Mouse (Mus musculus) kidney, embryonic 16.5 days (tissue): ENCODE results near the gene Psma4. TPM values are rescaled to one million over a fixed set of nuclear protein-coding genes. Genes with fewer than 3 reads are reported as not detected.
A peak's percentile ranks its signal among the peaks of the same experiment; 100 is the strongest.
"Not testable (repeated sequence)": the region's sequence is repeated elsewhere in the genome, so short reads cannot be mapped to it uniquely, and the experiment has no call there.

Experiments used
- ATAC-seq: fragments of 200-750 bp; cut with Nextera tagmentation; 2 replicates; pipeline ENCODE4 v1.8.0; 2017; ENCODE audit warnings: moderate TSS enrichment; ENCODE audit not compliant: low FRiP score, low TSS enrichment
- H3K27ac ChIP-seq: fragments of 300-500 bp; sonication (generic); 2 replicates; pipeline ENCODE4 v1.5.1; 2014; ENCODE audit warnings: low read length
- H3K27me3 ChIP-seq: fragments of 300-500 bp; sonication (generic); 2 replicates; pipeline ENCODE4 v1.6.1; 2014; ENCODE audit warnings: low read length, control low read depth, mixed read lengths; ENCODE audit not compliant: insufficient read depth
- H3K36me3 ChIP-seq: fragments of 300-500 bp; sonication (generic); 2 replicates; pipeline ENCODE4 v1.6.1; 2014; ENCODE audit warnings: low read length, control low read depth, mixed read lengths; ENCODE audit not compliant: insufficient read depth
- H3K4me1 ChIP-seq: fragments of 300-500 bp; sonication (generic); 2 replicates; pipeline ENCODE4 v1.6.1; 2014; ENCODE audit warnings: low read length, control low read depth, mixed read lengths; ENCODE audit not compliant: insufficient read depth
- H3K4me2 ChIP-seq: fragments of 300-500 bp; sonication (generic); replicated peaks from 2 replicates; pipeline ENCODE4 v1.6.1; 2014; ENCODE audit warnings: low read depth, low read length
- H3K4me3 ChIP-seq: fragments of 300-500 bp; sonication (generic); 2 replicates; pipeline ENCODE4 v1.5.1; 2014; ENCODE audit warnings: mild to moderate bottlenecking, low read length
- H3K9ac ChIP-seq: fragments of 300-500 bp; sonication (generic); replicated peaks from 2 replicates; pipeline ENCODE4 v1.6.1; 2014; ENCODE audit warnings: low read length
- H3K9me3 ChIP-seq: fragments of 300-500 bp; sonication (generic); 2 replicates; pipeline ENCODE4 v1.6.1; 2016; ENCODE audit warnings: low read length, control low read depth
- WGBS: fragments of 180-500 bp; shearing (Covaris S2); extraction: QIAGEN DNeasy Blood & Tissue Kit; methylation state at CpG from one replicate; pipeline ENCODE4 v1.1.7; 2014; 5-methylcytosine and 5-hydroxymethylcytosine counted together
- polyA plus RNA-seq: library from polyadenylated mRNA; unstranded; fragments of >200 nt; fragmentation: Nextera tagmentation; extraction: Ambion mirVana; gene quantifications from 2 replicates; pipeline ENCODE4 v1.2.1, GENCODE M21; 2015

Gene Psma4
- polyA plus RNA-seq, 1 experiment from 2014 or later, result 335 TPM

DNA sequence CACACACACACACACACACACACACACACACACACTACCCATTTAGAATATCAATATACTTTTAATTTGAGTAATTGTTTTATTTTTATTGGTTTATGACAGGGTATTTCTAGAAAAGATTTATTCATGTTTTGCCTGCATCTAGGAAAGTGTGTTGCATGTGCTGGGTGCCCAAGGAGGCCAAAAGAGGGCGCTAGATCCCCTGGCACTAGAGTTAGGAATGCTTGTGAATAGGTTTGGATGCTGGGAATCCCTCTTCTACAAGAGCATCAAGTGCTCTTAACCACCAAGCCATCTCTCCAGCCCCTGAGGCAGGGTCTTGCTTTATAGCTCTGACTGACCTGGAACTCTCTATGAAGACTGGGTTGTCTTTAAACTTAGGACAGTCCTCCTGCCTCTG is 18.8 kb upstream of the Psma4 start:
- no peaks in the 10 kb centered on the region for H3K4me1 ChIP-seq
- H3K4me3 ChIP-seq, result no peak overlapping the region
- no peak for ATAC-seq
- no peaks in the 10 kb centered on the region for H3K27me3 ChIP-seq
- 24% methylated on average over 1 of the region's 1 CpGs for WGBS
- H3K9me3 ChIP-seq, result no peaks in the 10 kb centered on the region
- H3K27ac ChIP-seq, result peak overlapping the region; percentile 54; the same call in 1 of the 2 replicates
- H3K9ac ChIP-seq, result no peak overlapping the region
- H3K4me2 ChIP-seq, result no peak overlapping the region
- H3K36me3 ChIP-seq, result no peaks in the 10 kb centered on the region

DNA sequence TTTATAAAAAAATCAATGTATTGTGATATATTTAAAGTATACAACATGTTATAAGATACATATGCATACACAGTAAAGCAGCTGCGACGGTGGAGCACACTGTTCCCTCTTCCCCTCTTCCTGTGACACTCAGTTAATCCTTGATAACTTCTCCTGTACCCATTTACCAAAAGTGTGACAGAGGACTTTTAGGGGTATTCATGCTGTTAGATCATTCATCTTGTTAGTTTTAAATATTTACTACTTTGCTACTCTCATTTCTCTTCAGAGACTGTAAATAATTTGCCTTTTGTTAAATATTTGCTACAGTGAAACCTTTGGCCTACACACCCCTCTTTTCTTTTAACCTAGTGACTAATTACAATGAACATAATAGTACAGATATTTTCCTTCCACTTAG is 18.2 kb upstream of the Psma4 start:
- Histone ChIP-seq H3K9me3 (no peaks in the 10 kb centered on the region), H3K4me1 (no peaks in the 10 kb centered on the region), H3K27me3 (no peaks in the 10 kb centered on the region), H3K4me3 (no peak overlapping the region), H3K4me2 (no peak overlapping the region), H3K27ac (no peak overlapping the region), H3K36me3 (no peaks in the 10 kb centered on the region), H3K9ac (no peak overlapping the region)
- WGBS, result 74% methylated on average over 2 of the region's 2 CpGs
- peak; percentile 80; the same call in 1 of the 2 replicates for ATAC-seq

DNA sequence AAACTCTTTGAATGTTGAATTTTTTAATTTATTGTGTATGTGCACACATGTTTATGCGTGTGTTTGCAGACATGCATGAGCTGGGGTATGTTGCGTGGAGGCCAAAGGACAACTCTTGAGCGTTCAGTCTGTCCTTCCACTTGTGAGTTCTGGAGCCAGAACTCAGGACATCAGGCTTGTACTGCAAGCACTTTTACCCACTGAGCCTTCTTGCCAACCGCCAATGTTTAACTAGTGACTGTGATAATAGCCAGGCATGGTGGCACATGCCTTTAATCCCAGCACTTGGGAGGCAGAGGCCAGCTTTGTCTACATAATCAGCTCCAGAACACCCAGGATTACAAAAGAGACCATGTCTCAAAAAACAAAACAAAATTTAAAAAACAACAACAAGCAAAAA is 8.5 kb upstream of the Psma4 start:
- H3K4me3 ChIP-seq, result no peak overlapping the region
- no peak overlapping the region for H3K9ac ChIP-seq
- H3K36me3 ChIP-seq, result no peaks in the 10 kb centered on the region
- ATAC-seq, result no peak
- H3K4me2 ChIP-seq, result no peak overlapping the region
- no peaks in the 10 kb centered on the region for H3K9me3 ChIP-seq
- no peak overlapping the region for H3K27ac ChIP-seq
- H3K4me1 ChIP-seq, result no peaks in the 10 kb centered on the region
- no peaks in the 10 kb centered on the region for H3K27me3 ChIP-seq
- 93% methylated on average over 4 of the region's 4 CpGs for WGBS

DNA sequence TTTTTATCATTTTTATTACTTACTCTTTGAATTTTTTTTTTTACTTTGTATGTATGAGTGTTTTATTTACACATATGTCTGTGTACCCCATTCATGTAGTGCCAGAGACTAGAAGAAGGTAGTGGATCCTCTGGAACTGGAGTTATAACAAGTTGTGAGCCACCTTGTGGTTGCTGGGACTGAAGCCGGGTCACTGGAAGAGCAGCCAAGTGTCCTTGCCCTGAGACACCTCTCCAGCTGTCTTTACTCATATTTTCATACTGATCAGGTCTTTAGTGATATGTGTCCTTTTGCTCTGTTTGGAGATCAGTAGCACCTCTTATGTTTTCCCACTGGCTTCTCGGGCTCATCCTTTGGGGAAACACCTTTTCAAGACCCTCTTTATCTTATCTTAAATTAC is 6.1 kb upstream of the Psma4 start:
- Histone ChIP-seq H3K9ac (no peak overlapping the region), H3K4me2 (no peak overlapping the region), H3K4me3 (no peak overlapping the region), H3K27ac (no peak overlapping the region), H3K4me1 (no peaks in the 10 kb centered on the region), H3K36me3 (no peaks in the 10 kb centered on the region), H3K27me3 (no peaks in the 10 kb centered on the region), H3K9me3 (no peaks in the 10 kb centered on the region)
- ATAC-seq, result no peak
- WGBS, result 75% methylated on average over 2 of the region's 2 CpGs

DNA sequence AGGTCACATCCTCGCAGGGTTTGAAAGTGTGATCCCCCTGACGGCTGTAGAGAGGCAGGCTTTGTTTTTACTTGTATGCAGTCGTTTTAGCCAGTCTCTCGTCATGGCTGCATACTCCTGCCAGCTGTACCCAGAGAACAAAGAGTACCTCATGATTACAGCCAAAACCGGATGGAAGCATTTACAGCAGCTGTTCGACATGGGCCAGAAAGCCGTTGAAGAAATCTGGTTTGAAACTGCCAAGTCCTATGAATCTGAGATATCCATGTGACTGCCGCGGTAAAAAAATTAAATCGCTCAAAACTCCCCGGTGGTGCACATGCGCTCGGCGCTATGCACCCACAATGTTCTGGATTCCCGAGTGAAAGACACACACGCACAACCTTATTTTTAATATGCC is 4.3 kb upstream of the Psma4 start:
- Histone ChIP-seq H3K9ac (no peak overlapping the region), H3K4me3 (no peak overlapping the region), H3K4me2 (no peak overlapping the region), H3K4me1 (peaks cover under 1% of the 10 kb centered on the region; the same call in 1 of the 2 replicates), H3K27me3 (no peaks in the 10 kb centered on the region), H3K36me3 (no peaks in the 10 kb centered on the region), H3K27ac (no peak overlapping the region), H3K9me3 (no peaks in the 10 kb centered on the region)
- ATAC-seq, result no peak
- 67% methylated on average over 16 of the region's 16 CpGs for WGBS

DNA sequence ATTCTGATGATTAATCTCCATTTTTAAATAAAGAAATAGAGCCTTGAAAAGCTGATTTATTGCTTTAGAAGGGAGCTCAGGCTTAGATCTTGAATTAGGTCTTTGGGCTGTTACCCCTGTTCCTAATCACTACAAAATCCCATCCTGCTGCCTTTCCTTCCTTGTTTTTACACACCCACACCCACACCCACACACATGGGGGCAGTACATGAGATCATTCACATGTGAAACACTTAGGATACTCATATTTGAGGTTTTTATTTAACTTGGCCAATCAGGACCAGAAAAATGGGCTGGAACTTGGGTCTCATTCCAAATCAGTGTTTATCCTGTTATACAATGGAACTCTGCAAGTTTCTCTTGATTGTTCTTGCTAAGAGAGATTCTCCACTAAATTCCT is 1.1 kb upstream of the Psma4 start:
- Histone ChIP-seq H3K4me3 (no peak overlapping the region), H3K27ac (no peak overlapping the region), H3K27me3 (no peaks in the 10 kb centered on the region), H3K36me3 (peaks cover 14% of the 10 kb centered on the region; the same call in 1 of the 2 replicates), H3K4me1 (peaks cover 13% of the 10 kb centered on the region), H3K9ac (no peak overlapping the region), H3K4me2 (no peak overlapping the region), H3K9me3 (no peaks in the 10 kb centered on the region)
- no peak for ATAC-seq

DNA sequence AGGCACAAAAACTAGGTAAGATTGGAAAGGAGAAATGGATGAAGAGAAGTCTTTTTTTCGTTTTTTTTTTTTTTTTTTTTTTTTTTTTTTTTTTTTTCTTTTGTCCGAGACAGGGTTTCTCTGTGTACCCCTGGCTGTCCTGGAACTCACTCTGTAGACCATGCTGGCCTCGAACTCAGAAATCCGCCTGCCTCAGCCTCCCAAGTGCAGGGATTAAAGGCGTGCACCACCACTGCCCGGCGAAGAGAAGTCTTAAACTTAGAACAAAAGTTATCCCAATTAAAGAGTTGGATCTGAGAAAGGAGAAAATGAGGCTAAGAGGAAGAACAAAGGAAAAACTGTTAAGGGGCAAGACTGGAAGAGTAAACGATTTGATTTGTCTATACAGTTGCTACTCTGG is 428 bp upstream of the Psma4 start:
- H3K9ac ChIP-seq, result peak overlapping the region; percentile 95
- WGBS, result 53% methylated on average over 8 of the region's 8 CpGs
- peaks cover 13% of the 10 kb centered on the region for H3K4me1 ChIP-seq
- H3K36me3 ChIP-seq, result peaks cover 18% of the 10 kb centered on the region
- H3K27me3 ChIP-seq, H3K9me3 ChIP-seq, ATAC-seq: not testable (repeated sequence)
- H3K4me3 ChIP-seq, result peak overlapping the region; percentile 95
- peak overlapping the region; percentile 86 for H3K4me2 ChIP-seq
- peak overlapping the region; percentile 46; the same call in 1 of the 2 replicates for H3K27ac ChIP-seq

DNA sequence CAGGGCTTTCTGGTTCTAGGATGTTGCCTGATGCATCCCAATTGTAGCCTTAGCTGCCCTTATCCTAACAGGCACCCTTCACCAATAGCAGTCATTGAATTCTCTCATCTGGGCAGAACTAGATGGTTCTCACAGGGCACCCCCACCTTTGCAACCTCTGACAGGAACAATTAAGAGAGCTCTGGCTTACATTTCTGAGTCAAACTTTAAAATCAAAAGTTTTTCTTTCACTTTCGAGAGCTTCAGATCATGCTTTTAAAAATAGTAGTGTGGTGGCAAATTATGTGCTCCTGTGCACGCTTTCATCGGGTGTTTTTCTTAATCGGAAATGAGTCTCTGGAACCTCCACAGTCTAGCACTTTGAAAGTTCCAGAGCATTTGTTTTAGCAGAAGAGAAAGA is 10.5 kb downstream of the Psma4 start:
- no peak overlapping the region for H3K4me3 ChIP-seq
- no peak for ATAC-seq
- 94% methylated on average over 4 of the region's 4 CpGs for WGBS
- H3K9ac ChIP-seq, result no peak overlapping the region
- H3K27me3 ChIP-seq, result no peaks in the 10 kb centered on the region
- H3K4me1 ChIP-seq, result no peaks in the 10 kb centered on the region
- H3K4me2 ChIP-seq, result no peak overlapping the region
- H3K9me3 ChIP-seq, result no peaks in the 10 kb centered on the region
- peaks cover 33% of the 10 kb centered on the region for H3K36me3 ChIP-seq
- no peak overlapping the region for H3K27ac ChIP-seq

DNA sequence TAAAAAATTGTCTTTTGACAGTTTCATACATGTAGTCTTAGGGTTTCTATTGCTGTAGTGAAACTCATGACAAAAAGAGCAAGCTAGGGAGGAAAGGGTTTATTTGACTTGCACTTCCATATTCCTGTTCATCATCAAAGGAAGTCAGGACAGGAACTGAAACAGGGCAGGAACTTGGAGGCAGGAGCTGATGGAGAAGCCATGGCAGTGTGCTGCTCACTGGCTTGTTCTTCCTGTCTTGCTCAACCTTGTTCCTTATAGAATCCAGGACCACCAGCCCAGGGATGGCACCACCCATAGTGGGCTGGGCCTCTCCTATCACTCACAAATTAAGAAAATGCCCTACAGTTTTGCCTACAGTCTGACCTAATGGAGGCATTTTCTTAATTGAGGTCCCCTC is 13.1 kb downstream of the Psma4 start:
- Histone ChIP-seq H3K4me3 (no peak overlapping the region), H3K27me3 (no peaks in the 10 kb centered on the region), H3K36me3 (peaks cover 9% of the 10 kb centered on the region), H3K4me2 (no peak overlapping the region), H3K9me3 (0 out of 2 replicates have a peak, but pooled peaks cover 3% of the 10 kb centered on the region), H3K4me1 (no peaks in the 10 kb centered on the region), H3K9ac (no peak overlapping the region), H3K27ac (no peak overlapping the region)
- no peak for ATAC-seq

DNA sequence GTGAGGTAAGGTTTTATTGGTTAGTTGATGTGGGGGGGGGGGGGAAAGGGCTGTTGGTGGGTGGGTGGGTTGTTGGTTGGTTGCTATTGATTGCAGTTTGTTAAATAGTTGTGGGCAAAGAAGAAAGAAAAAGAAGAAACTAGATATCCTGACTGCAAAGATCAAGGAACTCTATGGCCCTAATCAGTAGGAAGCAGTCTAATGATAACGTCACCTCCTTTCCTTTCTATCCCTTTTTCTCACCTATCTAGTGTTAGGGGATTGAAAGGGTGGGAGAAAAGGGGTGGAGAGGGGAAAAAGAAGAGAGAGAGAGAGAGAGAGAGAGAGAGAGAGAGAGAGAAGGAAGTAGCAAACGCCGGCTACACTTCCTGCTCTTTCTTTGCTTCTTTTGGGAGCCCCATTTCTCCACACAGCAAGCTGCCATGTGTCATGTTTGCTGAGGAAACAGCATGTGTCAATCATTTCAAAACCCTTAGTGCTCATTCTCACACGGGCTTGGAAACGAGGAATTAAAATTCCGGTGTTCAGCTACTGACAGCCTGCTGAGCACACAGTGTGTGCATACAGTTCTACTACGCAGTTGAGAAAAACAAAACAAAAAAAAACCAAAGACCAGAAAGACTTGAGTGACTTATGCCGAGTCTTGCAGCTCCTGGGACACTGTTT is 19.5 kb downstream of the Psma4 start:
- H3K4me3 ChIP-seq, result no peak overlapping the region
- ATAC-seq, result no peak
- H3K9ac ChIP-seq, result no peak overlapping the region
- 63% methylated on average over 8 of the region's 8 CpGs for WGBS
- 0 out of 2 replicates have a peak, but pooled peaks cover 3% of the 10 kb centered on the region for H3K9me3 ChIP-seq
- no peaks in the 10 kb centered on the region for H3K4me1 ChIP-seq
- no peak overlapping the region for H3K27ac ChIP-seq
- no peaks in the 10 kb centered on the region for H3K27me3 ChIP-seq
- H3K4me2 ChIP-seq, result no peak overlapping the region
- H3K36me3 ChIP-seq, result no peaks in the 10 kb centered on the region
